Mouse (Mus musculus) liver, adult (tissue): Measurements from ENCODE around the gene Gucd1.

Experiments used
- GATA4 ChIP-seq: IDR thresholded peaks from 2 replicates; pipeline ENCODE4 v1.6.1; 2014; ENCODE audit warnings: mild to moderate bottlenecking, low read length; ENCODE audit not compliant: insufficient replicate concordance

The Gucd1 gene

DNA sequence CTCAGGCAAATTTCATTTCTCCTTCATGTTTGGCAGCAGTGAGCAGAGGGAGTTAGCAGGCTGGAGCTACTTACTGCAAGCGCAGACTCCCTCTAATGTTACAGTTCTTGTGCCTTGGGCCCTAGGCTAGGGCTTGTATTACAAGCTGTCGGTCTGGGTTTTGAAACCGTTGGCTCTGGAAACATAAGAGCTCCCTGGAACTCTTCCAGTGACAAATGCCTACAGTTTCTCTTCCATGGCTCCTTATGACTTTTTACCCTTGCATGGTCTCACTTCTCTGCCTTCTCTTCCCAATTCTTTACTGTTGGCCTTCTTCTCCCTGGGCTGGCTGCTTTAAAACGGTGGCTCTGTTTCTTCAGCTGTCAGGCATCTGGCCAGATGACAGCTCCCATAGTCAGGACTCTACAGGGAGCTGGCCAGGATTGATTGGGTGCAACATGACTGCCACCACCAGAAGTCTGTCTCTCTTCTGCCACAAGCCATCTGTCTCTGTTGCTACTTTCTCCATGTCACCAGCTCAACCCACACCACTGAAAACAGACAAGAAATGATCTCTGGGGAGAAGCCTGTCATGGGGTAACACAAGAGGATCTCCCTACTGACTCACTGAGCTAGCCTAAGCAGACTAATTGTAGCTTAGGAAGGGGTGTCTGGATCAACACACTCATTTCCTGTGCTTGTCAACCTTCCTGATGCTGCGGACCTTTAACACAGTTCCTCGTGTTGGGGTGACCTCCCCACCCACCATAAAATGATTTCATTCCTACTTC, 51.8 kb downstream of the Gucd1 start:
- no peak for TF ChIP-seq GATA4

DNA sequence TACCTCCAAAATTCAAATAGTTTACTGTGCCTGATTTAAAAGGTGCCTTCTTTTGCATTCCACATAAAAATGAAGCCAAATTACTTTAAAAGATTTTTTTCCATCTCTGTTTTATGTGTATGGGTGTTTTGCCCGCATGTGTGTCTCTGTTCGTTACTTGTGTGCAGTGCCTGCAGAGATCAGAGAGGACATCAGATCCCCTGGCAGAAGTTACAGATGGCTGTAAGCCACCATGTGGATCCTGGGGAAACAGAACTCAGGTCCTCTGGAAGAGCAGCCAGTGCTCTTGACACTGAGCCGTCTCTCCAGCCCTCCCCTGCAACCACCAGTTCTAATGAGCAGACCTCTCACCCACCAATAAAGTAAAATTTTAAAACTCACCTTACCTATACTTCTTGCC, 55.0 kb downstream of the Gucd1 start:
- TF ChIP-seq GATA4 = no peak

DNA sequence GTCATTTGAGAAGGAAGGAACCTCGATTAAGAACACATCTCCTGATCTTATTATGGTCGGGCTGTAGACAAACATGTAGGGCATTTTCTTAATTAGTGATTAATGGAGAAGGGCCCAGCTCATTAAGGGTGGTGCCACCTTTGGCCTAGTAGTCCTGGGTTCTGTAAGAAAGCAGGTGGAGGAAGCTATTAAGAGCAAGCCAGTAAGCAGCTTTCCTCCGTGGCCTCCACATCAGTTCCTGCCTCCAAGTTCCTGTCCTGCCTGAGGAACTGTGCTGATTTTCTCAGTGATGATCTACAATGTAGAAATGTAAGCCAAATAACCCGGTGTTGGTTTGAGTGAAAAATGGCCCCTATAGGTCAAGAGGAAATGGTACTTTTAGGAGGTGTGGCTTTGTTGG, 59.4 kb downstream of the Gucd1 start:
- TF ChIP-seq GATA4 = no peak

DNA sequence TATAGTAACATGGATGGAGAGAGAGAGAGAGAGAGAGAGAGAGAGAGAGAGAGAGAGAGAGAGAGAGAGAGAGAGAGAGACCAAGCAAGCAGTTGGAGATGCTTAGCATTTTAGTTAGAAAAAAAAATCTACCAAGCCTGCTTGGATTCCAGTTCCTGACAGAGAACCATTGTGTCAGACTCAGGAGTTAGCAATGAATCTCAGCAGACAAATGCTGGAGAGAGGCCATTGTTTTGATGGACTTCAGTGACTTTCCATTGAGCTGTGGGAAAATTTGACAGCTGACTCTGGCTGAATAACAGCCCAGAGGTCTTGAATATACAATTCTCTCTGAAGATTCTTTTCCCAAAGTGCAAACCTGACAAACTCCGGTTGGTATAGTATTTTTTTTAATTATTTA, 59.9 kb downstream of the Gucd1 start:
- no peak for TF ChIP-seq GATA4

DNA sequence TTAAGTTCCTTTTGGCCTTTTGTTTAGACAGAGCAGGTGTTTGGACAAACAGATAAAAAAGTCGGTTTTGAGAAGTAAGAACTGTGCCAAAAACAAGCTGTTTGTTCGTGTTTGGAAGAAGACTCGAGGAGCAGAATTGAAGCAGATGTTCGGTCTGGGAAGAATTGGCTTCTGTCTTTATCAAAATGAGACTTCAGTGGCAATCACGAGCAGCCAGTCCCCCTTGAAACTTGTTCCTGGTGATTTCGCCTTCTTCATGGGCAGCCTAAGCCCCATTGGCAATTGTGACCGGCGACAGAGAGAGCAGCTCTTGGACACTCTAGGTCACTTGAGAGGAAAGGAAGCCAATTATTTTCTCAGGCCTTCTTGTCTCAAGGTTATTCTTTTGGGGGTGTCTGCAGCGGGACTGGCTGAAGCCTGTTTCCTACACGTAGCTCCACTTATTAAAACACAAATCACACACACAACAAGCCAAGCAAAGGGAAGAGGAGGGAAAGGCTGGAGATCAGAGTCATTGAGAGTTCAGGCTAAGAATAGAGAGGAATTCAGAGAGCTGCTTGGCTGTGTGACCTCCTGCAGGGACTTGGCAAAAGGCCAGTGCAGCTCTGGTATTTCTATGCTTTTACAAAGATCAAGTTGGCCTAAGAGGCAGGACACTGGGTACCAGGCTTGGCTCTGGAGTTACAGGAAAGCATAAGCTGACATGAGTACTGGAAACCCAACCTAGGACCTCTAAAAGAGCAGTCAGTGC, 66.6 kb downstream of the Gucd1 start:
- TF ChIP-seq GATA4 = no peak

DNA sequence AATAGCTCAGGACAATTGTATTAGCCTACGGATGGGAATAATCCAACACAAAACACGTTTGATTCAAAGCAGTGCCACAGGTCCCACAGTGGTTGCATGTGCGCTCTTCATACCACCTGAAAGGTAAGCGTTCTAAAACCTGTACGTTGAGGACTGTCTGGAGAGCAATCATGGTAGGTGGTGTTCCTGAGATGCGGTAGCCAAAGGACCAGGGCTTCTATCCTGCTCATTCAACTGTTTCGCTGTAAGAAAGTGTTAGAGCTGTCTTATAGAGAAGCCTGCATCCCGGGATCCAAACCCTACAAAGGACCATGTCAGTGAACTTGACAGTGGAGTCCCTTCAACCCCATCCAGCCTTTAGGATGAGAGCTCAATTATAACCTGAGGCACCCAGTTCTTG, 67.4 kb downstream of the Gucd1 start:
- no peak for TF ChIP-seq GATA4

DNA sequence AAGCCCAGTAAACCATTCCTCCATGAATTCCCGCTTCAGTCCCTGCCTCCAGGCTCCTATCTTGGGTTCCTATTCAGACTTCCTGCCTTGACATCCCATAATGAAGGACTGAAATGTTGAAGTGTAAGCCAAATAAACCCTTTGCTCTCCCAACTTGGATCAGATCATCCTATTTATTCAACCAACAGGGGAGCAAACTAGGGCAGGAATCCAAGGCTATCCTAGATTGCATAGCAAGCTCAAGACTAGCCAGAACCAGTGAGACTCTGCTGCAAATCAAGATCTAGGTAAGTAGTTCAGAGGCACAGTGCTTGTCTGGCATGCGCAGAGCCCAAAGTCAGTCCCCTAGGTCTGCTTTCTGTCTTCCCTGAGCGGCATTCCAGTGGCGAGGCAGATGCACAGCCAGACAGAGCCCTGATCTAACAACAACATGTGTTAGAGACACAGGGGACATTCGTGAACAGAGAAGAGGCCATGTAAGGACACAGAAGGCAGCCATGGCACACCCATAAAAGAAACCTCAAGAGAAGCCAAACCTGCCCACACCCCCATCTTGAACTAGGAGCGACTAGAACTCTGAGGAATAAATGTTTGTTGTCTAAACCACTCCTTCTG, 68.9 kb downstream of the Gucd1 start:
- no peak for TF ChIP-seq GATA4

DNA sequence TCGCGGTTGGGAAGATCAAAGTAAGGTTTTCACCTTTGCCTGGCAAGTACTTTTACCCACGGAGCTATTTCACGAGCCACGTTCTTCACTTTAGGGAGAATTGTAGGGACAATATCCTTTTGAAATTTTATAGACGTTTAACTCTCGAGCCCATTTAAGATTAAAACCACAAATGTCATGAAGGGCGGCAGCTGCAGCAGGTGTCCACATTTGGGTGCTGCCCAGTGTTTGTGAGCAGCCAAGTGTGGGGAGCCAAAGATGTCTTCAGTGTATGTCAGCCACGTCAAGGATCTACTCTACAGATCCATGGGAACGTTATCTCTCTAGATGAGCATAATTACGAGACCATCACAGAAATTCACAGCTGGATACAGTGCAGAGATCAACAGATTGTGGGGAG, 70.3 kb downstream of the Gucd1 start:
- TF ChIP-seq GATA4 = no peak

DNA sequence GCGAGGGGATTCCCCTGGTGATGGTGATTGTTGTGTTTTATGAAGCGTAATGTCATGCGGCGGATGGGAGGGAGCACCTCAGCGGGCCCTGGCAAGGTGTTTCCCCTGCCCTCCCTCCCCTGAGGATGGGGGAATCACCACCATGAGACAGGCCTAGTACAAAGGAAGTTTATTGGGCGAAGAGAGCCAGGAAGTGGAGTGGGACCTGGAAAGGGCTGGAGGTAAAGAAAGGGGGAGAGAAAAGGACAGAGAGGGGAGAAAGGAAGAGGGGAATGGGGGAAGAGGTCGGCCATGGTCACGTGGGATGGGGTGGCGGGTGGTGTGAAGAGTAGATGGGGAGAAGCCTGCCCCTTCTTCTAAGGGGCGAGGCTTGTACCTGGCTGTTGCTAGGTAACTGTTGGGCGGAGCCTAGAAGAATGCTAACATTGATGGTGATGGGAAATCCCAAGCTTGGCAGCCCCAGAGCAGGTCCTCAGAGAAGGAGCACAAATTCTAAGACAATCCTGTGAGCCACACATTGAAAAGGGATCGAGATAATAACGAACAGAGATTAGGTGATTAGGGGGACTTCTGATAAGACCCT, 71.2 kb downstream of the Gucd1 start:
- TF ChIP-seq GATA4 = no peak; the same call in 1 of the 2 replicates

DNA sequence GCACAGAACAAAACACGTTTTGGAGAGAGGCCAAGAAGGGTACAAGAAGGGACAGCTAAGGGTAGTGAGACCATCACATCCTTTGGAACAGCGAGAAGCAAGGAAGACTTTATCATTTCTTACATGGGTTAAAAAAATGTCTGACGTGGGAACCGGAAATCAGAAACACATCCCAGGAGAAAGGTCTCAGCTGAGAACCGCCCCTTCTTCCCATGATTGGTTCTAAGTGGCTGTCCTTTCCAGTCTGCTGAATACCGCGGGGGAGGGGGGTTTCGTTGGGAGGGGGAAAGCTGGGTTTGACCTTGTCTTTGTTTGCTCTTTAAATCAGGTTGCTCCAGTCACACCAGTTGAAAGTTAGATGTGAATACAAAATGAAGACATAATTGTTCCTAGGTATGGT, 72.7 kb downstream of the Gucd1 start:
- TF ChIP-seq GATA4 = no peak

DNA sequence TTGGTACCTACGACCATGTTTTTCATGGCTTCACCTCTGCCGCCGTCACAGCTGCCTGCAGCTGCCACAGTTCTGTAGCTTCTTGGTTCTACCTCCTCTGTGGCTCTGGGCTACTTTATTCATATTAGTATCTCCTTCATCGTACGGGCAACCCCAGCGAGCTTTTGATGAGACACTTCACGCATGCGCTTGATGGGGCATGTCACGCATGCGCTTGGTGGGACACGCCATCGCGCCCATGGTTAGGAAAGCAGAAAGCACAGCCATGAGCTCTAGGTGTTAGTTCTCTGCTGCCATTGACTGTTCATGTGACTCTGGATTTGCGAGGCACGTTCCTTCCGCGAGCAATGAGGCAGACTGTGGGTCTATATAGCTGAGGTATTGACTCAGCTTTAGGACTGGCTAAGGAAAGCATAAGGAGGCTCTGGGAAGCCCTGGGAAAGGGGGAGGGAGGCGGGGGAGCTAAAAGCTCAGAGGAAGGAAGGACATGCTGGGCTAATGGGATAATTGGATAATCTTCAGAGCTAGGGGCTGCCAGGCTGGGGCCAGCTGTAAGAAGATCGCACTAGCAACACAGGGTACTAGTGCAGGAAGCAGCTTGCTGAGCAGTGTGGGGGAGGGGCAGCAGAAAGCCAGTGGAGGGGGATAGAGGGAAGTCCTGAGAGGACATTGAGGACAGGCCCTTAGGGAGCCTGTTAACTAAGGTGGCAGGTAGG, 73.5 kb downstream of the Gucd1 start:
- TF ChIP-seq GATA4 = no peak

DNA sequence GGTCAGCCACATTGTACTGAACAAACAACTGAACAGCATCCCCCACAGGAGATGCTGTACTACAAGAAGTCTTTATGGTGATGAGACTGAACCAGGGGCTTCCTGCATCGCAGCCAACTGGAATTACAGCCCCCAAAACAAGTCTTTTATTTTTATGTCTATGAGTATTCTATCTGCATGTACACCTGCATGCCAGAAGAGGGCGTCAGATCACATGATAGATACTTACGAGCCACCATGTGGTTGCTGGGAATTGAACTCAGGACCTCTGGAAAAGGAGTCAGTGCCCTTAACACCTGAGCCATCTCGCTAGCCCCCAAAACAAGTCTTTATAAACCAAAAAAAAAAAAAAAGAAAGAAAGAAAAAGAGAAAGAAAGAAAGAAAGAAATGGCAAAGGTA, 74.8 kb downstream of the Gucd1 start:
- no peak for TF ChIP-seq GATA4

DNA sequence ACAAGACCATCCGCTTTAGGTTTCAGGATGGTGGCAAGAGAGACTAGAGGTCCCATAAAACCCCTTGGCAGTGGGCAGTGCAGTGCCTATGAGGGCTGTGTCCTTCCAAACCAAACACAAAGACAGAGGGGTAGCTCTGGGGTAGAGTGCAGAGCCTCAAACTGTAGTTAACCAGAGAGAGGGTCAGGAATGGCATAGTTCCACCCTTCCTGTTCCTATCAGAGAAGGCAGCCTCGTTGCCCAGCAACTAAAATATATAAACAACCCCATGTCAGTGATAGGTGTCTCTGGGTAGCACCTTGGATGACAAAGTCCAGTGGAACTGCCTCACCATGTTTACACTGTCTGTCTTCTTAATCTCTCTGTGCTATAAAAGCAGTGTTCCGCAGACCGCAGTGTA, 76.0 kb downstream of the Gucd1 start:
- no peak for TF ChIP-seq GATA4

DNA sequence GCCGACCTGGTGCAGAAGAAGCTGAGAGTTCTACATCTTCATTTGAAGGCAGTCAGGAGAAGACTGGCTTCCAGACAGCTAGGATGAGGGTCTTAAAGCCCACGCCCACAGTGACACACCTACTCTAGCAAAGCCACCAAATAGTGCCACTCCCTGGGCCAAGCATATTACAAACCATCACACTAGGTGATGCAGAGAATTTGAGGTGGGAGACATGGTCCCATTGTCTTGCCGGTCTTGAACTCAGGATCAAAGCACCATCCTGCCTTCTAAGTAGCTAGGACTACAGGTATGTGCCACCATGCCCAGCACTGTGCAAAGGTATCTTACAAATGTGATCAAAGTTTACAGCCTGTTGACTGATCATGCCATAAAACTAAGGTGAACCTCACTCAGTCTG, 77.0 kb downstream of the Gucd1 start:
- TF ChIP-seq GATA4 = no peak

DNA sequence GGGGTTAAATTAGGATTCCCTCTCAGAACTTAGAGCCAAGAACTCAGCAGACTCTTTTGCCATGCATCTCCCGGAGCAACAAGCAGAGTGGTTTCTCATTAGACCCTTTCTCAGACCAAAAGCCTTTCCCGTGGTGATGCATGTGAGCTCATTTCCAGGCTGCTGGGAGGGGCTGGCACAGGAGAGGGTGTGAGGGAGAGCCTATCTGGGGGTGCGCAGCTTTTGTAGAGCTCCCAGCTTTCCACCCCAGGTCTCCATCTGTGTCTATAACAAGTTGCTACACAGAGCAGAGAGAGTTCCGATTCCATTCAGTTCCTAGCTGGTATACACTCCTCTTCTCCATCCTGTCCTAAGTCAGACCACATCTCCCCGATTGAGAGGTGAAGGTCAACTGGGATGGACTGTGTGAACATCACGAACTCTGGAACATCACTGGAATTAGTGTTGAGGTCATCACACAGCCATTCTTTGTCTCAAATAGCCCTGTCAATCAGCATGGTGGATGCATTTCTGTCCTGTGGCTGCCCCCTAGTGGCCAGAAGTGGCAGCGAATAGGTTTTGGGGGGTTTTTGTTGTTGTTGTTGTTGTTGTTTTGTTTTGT, 78.5 kb downstream of the Gucd1 start:
- no peak for TF ChIP-seq GATA4
